Mouse (Mus musculus): ENCODE results near the gene Kif23. TPM values are rescaled to one million over a fixed set of nuclear protein-coding genes. Genes with fewer than 3 reads are reported as not detected.

The Kif23 gene
- polyA plus RNA-seq, 1 experiment, result 65.2 TPM

GRCm38 (mm10) chr9:61982940-61983620, 36.5 kb upstream of the Kif23 start:
- Histone ChIP-seq H3K27me3 (ENCODE audit: control insufficient read depth, insufficient read depth, insufficient read length) (no peaks in the 10 kb centered on the region), H3ac (ENCODE audit: control insufficient read depth, insufficient read length, low read depth) (no peak overlapping the region), H3K79me3 (ENCODE audit: low read depth) (no peaks in the 10 kb centered on the region), H3K79me2 (ENCODE audit: control insufficient read depth, insufficient read depth) (no peaks in the 10 kb centered on the region), H3K36me3 (ENCODE audit: control insufficient read depth, insufficient read depth) (no peaks in the 10 kb centered on the region), H3K4me3 (ENCODE audit: insufficient read depth, poor library complexity, severe bottlenecking) (no peak overlapping the region)
- no peak for TF ChIP-seq MYOG (IDR thresholded peaks at IDR 0.05; ENCODE audit: control insufficient read depth, extremely low read depth, insufficient read length)
- no peak for TF ChIP-seq CEBPB (IDR thresholded peaks at IDR 0.05; ENCODE audit: low read depth)
- no peak for TF ChIP-seq MYOD1 (IDR thresholded peaks at IDR 0.05; ENCODE audit: control insufficient read depth, insufficient read length, low read depth)
- TF ChIP-seq MAX (IDR thresholded peaks at IDR 0.05), result no peak
- TF ChIP-seq FOSL1 (IDR thresholded peaks at IDR 0.05; ENCODE audit: insufficient read depth, low read length, poor library complexity, severe bottlenecking), result no peak
- TF ChIP-seq CTCF (IDR thresholded peaks at IDR 0.05; ENCODE audit: control insufficient read depth, insufficient read depth, insufficient read length), result no peak
- TF ChIP-seq USF1 (IDR thresholded peaks at IDR 0.05; ENCODE audit: low read depth), result no peak

GRCm38 (mm10) chr9:61981876-61982275, 35.3 kb upstream of the Kif23 start:
- TF ChIP-seq FOSL1 (IDR thresholded peaks at IDR 0.05; ENCODE audit: insufficient read depth, low read length, poor library complexity, severe bottlenecking) (no peak), CTCF (IDR thresholded peaks at IDR 0.05; ENCODE audit: control insufficient read depth, insufficient read depth, insufficient read length) (no peak)
- H3K4me3 ChIP-seq (ENCODE audit: insufficient read depth, poor library complexity, severe bottlenecking), result no peak overlapping the region
- H3K79me2 ChIP-seq (ENCODE audit: control insufficient read depth, insufficient read depth), result no peaks in the 10 kb centered on the region

GRCm38 (mm10) chr9:61979983-61980382, 33.4 kb upstream of the Kif23 start:
- Histone ChIP-seq H3K36me3 (ENCODE audit: control insufficient read depth, insufficient read depth) (no peaks in the 10 kb centered on the region), H3K4me3 (ENCODE audit: insufficient read depth, poor library complexity, severe bottlenecking) (no peak overlapping the region), H3K27me3 (ENCODE audit: control insufficient read depth, insufficient read depth, insufficient read length) (peaks cover 12% of the 10 kb centered on the region), H3K79me2 (ENCODE audit: control insufficient read depth, insufficient read depth) (no peaks in the 10 kb centered on the region), H3ac (ENCODE audit: control insufficient read depth, insufficient read length, low read depth) (no peak overlapping the region), H3K79me3 (ENCODE audit: low read depth) (no peaks in the 10 kb centered on the region)
- TF ChIP-seq CEBPB (IDR thresholded peaks at IDR 0.05; ENCODE audit: low read depth) (no peak), CTCF (IDR thresholded peaks at IDR 0.05; ENCODE audit: control insufficient read depth, insufficient read depth, insufficient read length) (no peak), MYOD1 (IDR thresholded peaks at IDR 0.05; ENCODE audit: control insufficient read depth, insufficient read length, low read depth) (no peak), USF1 (IDR thresholded peaks at IDR 0.05; ENCODE audit: low read depth) (no peak), MYOG (IDR thresholded peaks at IDR 0.05; ENCODE audit: control insufficient read depth, extremely low read depth, insufficient read length) (no peak), FOSL1 (IDR thresholded peaks at IDR 0.05; ENCODE audit: insufficient read depth, low read length, poor library complexity, severe bottlenecking) (no peak)

More at GRCm38 (mm10) chr9:61981876-61982275, 35.3 kb upstream of the Kif23 start:
- no peaks in the 10 kb centered on the region for H3K79me3 ChIP-seq (ENCODE audit: low read depth)
- no peaks in the 10 kb centered on the region for H3K27me3 ChIP-seq (ENCODE audit: control insufficient read depth, insufficient read depth, insufficient read length)
- no peak overlapping the region for H3ac ChIP-seq (ENCODE audit: control insufficient read depth, insufficient read length, low read depth)
- H3K36me3 ChIP-seq (ENCODE audit: control insufficient read depth, insufficient read depth), result no peaks in the 10 kb centered on the region

GRCm38 (mm10) chr9:61977258-61977945, 30.8 kb upstream of the Kif23 start:
- no peak for TF ChIP-seq USF1 (IDR thresholded peaks at IDR 0.05; ENCODE audit: low read depth)
- Histone ChIP-seq H3K36me3 (ENCODE audit: control insufficient read depth, insufficient read depth) (no peaks in the 10 kb centered on the region), H3K79me3 (ENCODE audit: low read depth) (no peaks in the 10 kb centered on the region), H3K79me2 (ENCODE audit: control insufficient read depth, insufficient read depth) (no peaks in the 10 kb centered on the region), H3K4me3 (ENCODE audit: insufficient read depth, poor library complexity, severe bottlenecking) (no peak overlapping the region), H3ac (ENCODE audit: control insufficient read depth, insufficient read length, low read depth) (no peak overlapping the region), H3K27me3 (ENCODE audit: control insufficient read depth, insufficient read depth, insufficient read length) (peaks cover 12% of the 10 kb centered on the region)

GRCm38 (mm10) chr9:61972031-61972430, 25.5 kb upstream of the Kif23 start:
- Histone ChIP-seq H3K27me3 (ENCODE audit: control insufficient read depth, insufficient read depth, insufficient read length) (peaks cover 12% of the 10 kb centered on the region), H3K79me3 (ENCODE audit: low read depth) (no peaks in the 10 kb centered on the region), H3K36me3 (ENCODE audit: control insufficient read depth, insufficient read depth) (no peaks in the 10 kb centered on the region), H3K4me3 (ENCODE audit: insufficient read depth, poor library complexity, severe bottlenecking) (no peak overlapping the region), H3ac (ENCODE audit: control insufficient read depth, insufficient read length, low read depth) (no peak overlapping the region), H3K79me2 (ENCODE audit: control insufficient read depth, insufficient read depth) (no peaks in the 10 kb centered on the region)
- TF ChIP-seq MYOD1 (IDR thresholded peaks at IDR 0.05; ENCODE audit: control insufficient read depth, insufficient read length, low read depth), result no peak
- TF ChIP-seq MAX (IDR thresholded peaks at IDR 0.05), result no peak
- TF ChIP-seq MYOG (IDR thresholded peaks at IDR 0.05; ENCODE audit: control insufficient read depth, extremely low read depth, insufficient read length), result no peak
- TF ChIP-seq CEBPB (IDR thresholded peaks at IDR 0.05; ENCODE audit: low read depth), result no peak
- TF ChIP-seq CTCF (IDR thresholded peaks at IDR 0.05; ENCODE audit: control insufficient read depth, insufficient read depth, insufficient read length), result no peak
- TF ChIP-seq FOSL1 (IDR thresholded peaks at IDR 0.05; ENCODE audit: insufficient read depth, low read length, poor library complexity, severe bottlenecking), result no peak
- TF ChIP-seq USF1 (IDR thresholded peaks at IDR 0.05; ENCODE audit: low read depth), result no peak

- TF ChIP-seq USF1 (IDR thresholded peaks at IDR 0.05; ENCODE audit: low read depth) (no peak), CEBPB (IDR thresholded peaks at IDR 0.05; ENCODE audit: low read depth) (no peak), MYOG (IDR thresholded peaks at IDR 0.05; ENCODE audit: control insufficient read depth, extremely low read depth, insufficient read length) (no peak), FOSL1 (IDR thresholded peaks at IDR 0.05; ENCODE audit: insufficient read depth, low read length, poor library complexity, severe bottlenecking) (no peak), MAX (IDR thresholded peaks at IDR 0.05) (no peak)
- Histone ChIP-seq H3K4me3 (ENCODE audit: insufficient read depth, poor library complexity, severe bottlenecking) (no peak overlapping the region), H3K79me2 (ENCODE audit: control insufficient read depth, insufficient read depth) (no peaks in the 10 kb centered on the region), H3ac (ENCODE audit: control insufficient read depth, insufficient read length, low read depth) (no peak overlapping the region), H3K79me3 (ENCODE audit: low read depth) (no peaks in the 10 kb centered on the region), H3K27me3 (ENCODE audit: control insufficient read depth, insufficient read depth, insufficient read length) (peaks cover 9% of the 10 kb centered on the region), H3K36me3 (ENCODE audit: control insufficient read depth, insufficient read depth) (no peaks in the 10 kb centered on the region)
Measured at GRCm38 (mm10) chr9:61971045-61971444, 24.5 kb upstream of the Kif23 start.

Measured in C2C12 (cell line).